Mouse (Mus musculus) frontal cortex, postnatal 25 days (tissue): ENCODE data around the gene Abca5.
A peak's percentile ranks its signal among the peaks of the same experiment; 100 is the strongest.
"Not testable (repeated sequence)": the region's sequence is repeated elsewhere in the genome, so short reads cannot be mapped to it uniquely, and the experiment has no call there.

ENCODE experiments used
- DNase-seq, 2 experiments: peaks; one replicate each; pipeline ENCODE4 v3.0.0; 2022; ENCODE audit warnings: low spot score in 2 of 2

Gene Abca5

GRCm38 (mm10) chr11:110337289-110338245 lies at the start of gene Abca5:
Gene Abca5, minus strand, starts transcription at chr11:110337716.
- DNase-seq, result peak; percentile 63 to 73

GRCm38 (mm10) chr11:110385487-110385886 lies 48.0 kb upstream of the Abca5 start:
- DNase-seq, result no peak

DNA sequence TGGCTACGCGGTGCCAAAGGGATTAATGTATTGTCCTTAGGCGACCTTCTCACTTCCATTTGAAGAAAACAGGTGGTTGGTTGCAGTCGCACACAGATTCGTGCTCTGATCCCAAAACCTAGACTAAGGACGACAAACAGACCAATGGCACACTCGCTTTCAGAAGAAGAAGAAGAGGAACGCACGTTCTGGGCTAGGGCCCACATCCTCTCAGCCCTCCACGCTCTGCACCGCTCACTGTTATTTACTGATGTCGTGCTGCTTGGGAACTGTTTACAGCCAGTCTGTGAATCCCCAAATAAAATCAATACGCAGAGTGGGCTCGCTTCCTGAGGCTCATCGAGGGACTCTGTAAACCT lies 42.8 kb upstream of the Abca5 start:
- no peak for DNase-seq

GRCm38 (mm10) chr11:110379661-110380309 lies 42.3 kb upstream of the Abca5 start:
- peak; percentile 14 to 15 for DNase-seq

DNA sequence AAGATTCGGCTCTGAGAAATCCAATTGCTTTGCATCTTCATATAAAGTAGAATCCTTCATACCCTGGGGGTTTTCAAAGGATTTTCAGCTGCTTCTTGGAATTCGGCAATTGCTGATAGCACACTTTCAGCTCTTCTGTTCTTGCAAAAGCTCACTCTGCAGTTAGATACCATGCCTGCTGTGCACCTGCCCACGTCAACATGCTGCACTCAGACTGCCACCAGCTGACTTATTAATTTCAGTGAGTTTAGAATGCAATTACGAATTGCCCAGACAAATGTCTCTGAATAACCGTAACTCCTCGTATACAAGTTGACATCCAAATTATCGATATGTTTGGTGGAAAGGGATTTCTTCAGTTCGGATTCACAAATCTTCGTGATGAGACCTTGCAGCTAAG lies 36.5 kb upstream of the Abca5 start:
- no peak for DNase-seq

GRCm38 (mm10) chr11:110372266-110372954 lies 34.9 kb upstream of the Abca5 start:
- DNase-seq, result no peak

- no peak for DNase-seq
Measured at GRCm38 (mm10) chr11:110371827-110372226, 34.3 kb upstream of the Abca5 start.

DNA sequence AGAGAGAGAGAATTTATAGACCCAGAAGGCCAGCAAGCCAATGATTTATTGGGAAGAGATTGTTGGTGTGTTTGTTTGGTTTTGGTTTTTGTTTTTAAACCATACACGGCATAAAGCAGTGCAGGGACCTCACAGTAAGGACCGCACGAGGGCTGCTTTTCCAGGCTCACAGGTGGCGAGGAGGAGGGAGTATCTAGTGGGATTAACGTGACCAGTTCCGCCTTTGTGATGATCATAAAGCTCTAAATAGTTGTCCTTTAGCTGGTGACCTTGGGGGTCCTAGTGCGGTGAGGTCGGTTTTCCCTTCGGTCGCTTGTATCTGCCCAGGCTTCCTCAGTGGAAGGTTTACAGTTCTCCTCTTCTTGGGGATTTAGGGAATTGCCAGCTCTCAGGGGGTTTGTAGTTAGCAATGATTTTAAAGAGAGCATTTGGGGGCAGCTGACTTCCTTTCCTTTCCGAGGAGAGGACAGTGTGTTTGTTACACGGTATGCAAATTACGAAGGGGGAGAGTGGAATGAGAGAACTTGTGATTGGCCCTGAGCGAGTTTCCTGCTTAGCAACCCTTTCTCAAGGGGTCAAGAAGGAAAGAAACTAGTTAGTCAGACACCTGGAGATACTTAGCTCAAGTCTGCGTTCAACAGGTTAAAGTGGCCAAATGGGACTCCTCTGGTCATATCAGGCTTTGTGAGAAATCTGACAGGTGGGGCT lies 31.9 kb upstream of the Abca5 start:
- DNase-seq, result no peak

DNA sequence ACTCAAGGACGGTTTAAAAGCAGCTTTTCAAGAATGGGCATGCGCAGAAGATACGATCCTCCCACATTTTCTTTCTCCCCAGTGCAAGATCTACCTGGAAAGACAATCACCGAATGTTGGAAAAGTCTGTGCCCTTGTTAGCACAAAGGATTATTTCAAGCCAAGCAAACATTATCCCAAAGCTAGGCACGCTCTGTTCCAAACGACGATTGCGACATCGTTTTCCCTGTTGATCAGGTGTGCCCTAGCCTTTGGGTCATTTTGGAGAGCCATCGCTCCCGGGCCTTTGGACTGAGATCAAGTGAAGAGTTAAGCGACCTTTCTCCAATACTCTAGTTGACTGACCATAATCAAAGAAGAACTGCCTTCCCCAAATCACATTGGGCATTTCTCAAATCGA lies 30.1 kb upstream of the Abca5 start:
- DNase-seq, result no peak

- DNase-seq, result no peak
Measured at GRCm38 (mm10) chr11:110366902-110367301, 29.4 kb upstream of the Abca5 start.

DNA sequence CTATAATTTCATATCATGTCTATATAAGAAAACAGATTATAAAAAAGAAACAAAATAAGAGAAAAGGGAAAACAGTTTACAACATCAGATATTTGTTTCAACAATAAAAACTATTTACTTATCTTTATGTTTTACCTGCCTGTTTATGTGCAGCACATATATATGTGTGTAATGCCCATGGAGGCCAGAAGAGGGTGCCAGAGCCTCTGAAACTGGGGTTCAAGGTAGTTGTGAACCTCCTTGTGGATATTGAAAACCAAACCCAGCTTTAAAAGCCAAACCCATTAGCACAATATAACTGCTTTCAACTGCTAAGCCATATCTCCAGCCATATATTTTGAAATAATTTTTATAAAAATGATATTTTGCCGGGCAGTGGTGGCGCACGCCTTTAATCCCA lies 27.5 kb upstream of the Abca5 start:
- no peak for DNase-seq

DNA sequence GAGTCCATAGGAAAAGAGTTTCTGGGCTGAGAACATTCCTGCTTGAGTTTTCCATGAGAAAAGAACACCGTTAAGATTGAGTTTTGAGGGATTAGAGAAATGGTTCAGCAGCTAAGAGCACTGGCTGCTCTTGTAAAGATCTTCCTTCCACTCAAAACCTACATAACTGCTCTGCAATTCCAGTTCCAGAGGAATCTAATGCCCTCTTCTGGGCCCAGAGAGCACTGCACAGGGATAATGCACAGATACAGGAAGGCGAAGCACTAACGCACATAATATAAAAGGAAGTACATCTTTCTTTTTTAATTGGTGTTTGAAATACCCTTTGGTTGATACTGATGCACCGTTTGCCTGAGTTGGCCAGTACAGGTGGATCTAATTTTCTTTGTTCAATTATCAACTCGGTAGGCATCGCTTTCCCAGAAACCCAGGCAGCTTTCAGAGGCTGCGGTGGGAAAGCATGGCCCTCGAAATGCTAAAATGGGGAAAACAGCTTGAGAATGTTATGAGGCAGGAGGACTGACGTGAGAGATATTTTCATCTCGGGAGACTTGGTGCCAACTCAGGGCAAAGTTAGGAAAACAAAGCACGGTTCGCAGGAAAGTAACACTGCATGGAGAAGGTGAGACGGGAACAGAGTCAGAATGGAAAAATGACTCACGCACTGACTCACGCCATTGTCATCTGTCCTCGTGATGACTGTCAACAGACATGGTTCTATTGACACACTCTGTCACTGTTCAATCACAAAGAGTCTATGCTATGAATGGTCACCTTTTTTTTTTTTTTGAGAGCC lies 20.4 kb upstream of the Abca5 start:
- DNase-seq, result peak; percentile 26 to 37

GRCm38 (mm10) chr11:110355131-110355530 lies 17.6 kb upstream of the Abca5 start:
- DNase-seq, result not testable (repeated sequence)

DNA sequence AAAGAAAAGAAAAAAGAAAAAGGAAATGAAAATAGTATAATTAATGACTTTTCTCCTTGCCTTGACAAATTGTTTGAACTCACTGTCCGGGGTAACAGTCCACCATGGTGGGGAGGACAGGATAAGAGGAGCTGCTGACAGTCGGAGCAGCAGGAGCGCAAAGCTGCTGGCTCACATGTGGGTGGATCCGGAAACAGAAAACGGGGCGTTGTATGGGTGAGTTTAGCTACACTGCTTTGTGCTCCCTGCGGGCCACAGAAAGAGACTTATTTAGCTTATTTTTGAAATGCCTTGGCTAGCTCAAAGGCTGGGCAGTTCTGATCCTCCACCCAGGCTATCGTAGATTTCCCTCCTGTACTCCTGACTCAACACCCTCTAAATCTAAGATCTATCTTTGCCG lies 16.7 kb upstream of the Abca5 start:
- no peak for DNase-seq

DNA sequence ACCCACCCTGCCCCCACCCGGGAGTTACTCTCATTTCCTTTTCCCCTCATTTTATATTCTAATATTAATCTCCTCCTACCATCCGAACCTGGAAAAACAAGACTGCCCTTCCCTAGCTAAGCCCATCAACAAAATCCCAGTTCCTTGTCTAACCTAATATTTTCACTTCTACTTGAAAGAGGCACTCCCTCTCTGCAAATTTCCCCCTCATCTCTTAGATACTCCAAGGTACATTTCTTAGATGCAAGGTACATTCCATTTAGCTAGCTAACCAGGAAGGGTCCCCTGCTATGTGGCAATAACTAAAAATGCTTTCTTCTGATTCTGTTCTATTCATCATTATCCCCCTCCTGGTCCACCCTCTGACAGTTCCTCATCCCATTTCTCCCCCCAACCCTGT lies 10.7 kb upstream of the Abca5 start:
- DNase-seq, result no peak

- DNase-seq, result no peak
Measured at GRCm38 (mm10) chr11:110347768-110348167, 10.3 kb upstream of the Abca5 start.

GRCm38 (mm10) chr11:110336814-110337288 lies 665 bp downstream of the Abca5 start:
- DNase-seq, result no peak

- DNase-seq, result no peak
Measured at GRCm38 (mm10) chr11:110330093-110330492, 7.4 kb downstream of the Abca5 start.

DNA sequence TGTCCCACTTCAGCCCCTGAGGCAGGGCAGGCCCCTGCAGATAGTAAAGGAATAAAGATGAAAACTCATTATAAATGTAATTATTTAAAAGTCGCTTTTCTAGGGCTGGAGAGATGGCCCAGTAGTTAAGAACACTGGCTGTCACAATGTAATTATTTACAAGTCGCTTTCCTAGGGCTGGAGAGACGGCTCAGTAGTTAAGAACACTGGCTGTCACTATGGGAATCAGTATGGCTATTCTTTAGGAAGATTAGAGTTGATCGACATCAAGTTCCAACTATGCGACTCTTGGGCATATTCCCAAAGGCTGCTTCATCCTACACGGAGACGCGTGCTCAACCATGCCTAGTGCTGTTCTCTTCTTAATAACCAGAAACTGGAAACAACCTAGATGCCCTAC lies 15.2 kb downstream of the Abca5 start:
- DNase-seq, result no peak

GRCm38 (mm10) chr11:110306475-110307168 lies 30.9 kb downstream of the Abca5 start:
- DNase-seq, result no peak
